Mouse (Mus musculus) granulocyte monocyte progenitor cell, adult 5-6 weeks (primary cell): Measurements from ENCODE around the gene Hist1h3a. TPM values are rescaled to one million over a fixed set of nuclear protein-coding genes. Genes with fewer than 3 reads are reported as not detected.
"Not testable (repeated sequence)": the region's sequence is repeated elsewhere in the genome, so short reads cannot be mapped to it uniquely, and the experiment has no call there.

Source experiments
- ATAC-seq: replicated peaks from 2 replicates; pipeline ENCODE4 v1.8.0; 2016; ENCODE audit warnings: mild to moderate bottlenecking, moderate TSS enrichment, inconsistent platforms; ENCODE audit not compliant: poor library complexity, severe bottlenecking
- total RNA-seq, 2 experiments: library from RNA; stranded (forward) in 1 of 2; stranded (reverse) in 1 of 2; fragments of 200-712, 200-1000 nt in 1 of 2; fragments of >200 nt in 1 of 2; fragmentation: Nextera tagmentation in 1 of 2; gene quantifications; 2 replicates each; pipeline ENCODE4 v1.2.3; 2014 to 2017

Gene Hist1h3a
- total RNA-seq (2014; fragmentation: Nextera tagmentation) (33.7 and 64.5 TPM in 2 replicates), total RNA-seq (2017) (287 and 376 TPM in 2 replicates)

- ATAC-seq = peak; percentile 33
Observed at GRCm38 (mm10) chr13:23761871-23762821, at the start of gene Hist1h3a. TSS of gene Hist1h3a (minus strand) at chr13:23762386.

- ATAC-seq = no peak
Observed at GRCm38 (mm10) chr13:23806422-23807052, 44.4 kb upstream of the Hist1h3a start, which contains the start of gene Slc17a2. TSS of gene Slc17a2 (plus strand) at chr13:23806993.

- ATAC-seq = no peak
Observed at GRCm38 (mm10) chr13:23804532-23804931, 42.3 kb upstream of the Hist1h3a start.

GRCm38 (mm10) chr13:23799405-23799804 lies 37.2 kb upstream of the Hist1h3a start:
- peak; percentile 99 for ATAC-seq

- ATAC-seq = peak; percentile 63
Observed at GRCm38 (mm10) chr13:23792520-23792919, 30.3 kb upstream of the Hist1h3a start.

- ATAC-seq = no peak
Observed at GRCm38 (mm10) chr13:23779025-23779424, 16.8 kb upstream of the Hist1h3a start.

- ATAC-seq = peak; percentile 95
Observed at GRCm38 (mm10) chr13:23778339-23778738, 16.2 kb upstream of the Hist1h3a start.

GRCm38 (mm10) chr13:23772561-23773313 lies 10.6 kb upstream of the Hist1h3a start:
- ATAC-seq = peak; percentile 65

- not testable (repeated sequence) for ATAC-seq
Observed at GRCm38 (mm10) chr13:23769613-23770012, 7.4 kb upstream of the Hist1h3a start, which contains the start of gene Trim38. TSS of gene Trim38 (plus strand) at chr13:23769913.

- ATAC-seq = peak; percentile 46
Observed at GRCm38 (mm10) chr13:23768834-23769397, 6.7 kb upstream of the Hist1h3a start.

GRCm38 (mm10) chr13:23766772-23767171 lies 4.6 kb upstream of the Hist1h3a start:
- no peak for ATAC-seq

GRCm38 (mm10) chr13:23765172-23765513 lies 3.0 kb upstream of the Hist1h3a start:
- ATAC-seq = no peak

GRCm38 (mm10) chr13:23764324-23765171 lies 2.4 kb upstream of the Hist1h3a start:
- no peak for ATAC-seq

GRCm38 (mm10) chr13:23763586-23764323 lies 1.6 kb upstream of the Hist1h3a start, which contains the start of gene Hist1h1a:
TSS of gene Hist1h1a (plus strand) at chr13:23763666.
- peak; percentile 49 for ATAC-seq

- ATAC-seq = no peak
Observed at GRCm38 (mm10) chr13:23763242-23763585, 1.0 kb upstream of the Hist1h3a start.

- peak; percentile 51 for ATAC-seq
Observed at GRCm38 (mm10) chr13:23760972-23761864, 968 bp downstream of the Hist1h3a start, which contains the start of gene Hist1h4a. TSS of gene Hist1h4a (minus strand) at chr13:23761230.

- ATAC-seq = 0 out of 2 replicates have a peak, but pooled peaks have one; percentile 3
Observed at GRCm38 (mm10) chr13:23760240-23760971, 1.8 kb downstream of the Hist1h3a start.
